Mouse (Mus musculus) limb, embryonic 11.5 days (tissue): Measurements from ENCODE around the gene Tdrd7. TPM values are rescaled to one million over a fixed set of nuclear protein-coding genes. Genes with fewer than 3 reads are reported as not detected.

Experiments
- ATAC-seq: fragments of 200-750 bp; cut with Nextera tagmentation; 2 replicates; pipeline ENCODE4 v1.8.0; 2017; ENCODE audit warnings: low read depth; ENCODE audit not compliant: insufficient number of reproducible peaks, low FRiP score, low TSS enrichment
- DNase-seq: peaks from one replicate; pipeline ENCODE4 v3.0.0-alpha.2; 2015; ENCODE audit warnings: low spot score
- H3K27ac ChIP-seq: fragments of 300-500 bp; sonication (generic); replicated peaks from 2 replicates; pipeline ENCODE4 v1.5.1; 2014; ENCODE audit warnings: low read depth, mild to moderate bottlenecking, low read length
- H3K27me3 ChIP-seq: fragments of 300-500 bp; sonication (generic); 2 replicates; pipeline ENCODE4 v1.6.1; 2014; ENCODE audit warnings: mild to moderate bottlenecking, low read length, mixed read lengths; ENCODE audit not compliant: control insufficient read depth, insufficient read depth
- H3K36me3 ChIP-seq: fragments of 300-500 bp; sonication (generic); 2 replicates; pipeline ENCODE4 v1.6.1; 2014; ENCODE audit warnings: mild to moderate bottlenecking, low read length, moderate library complexity, mixed read lengths; ENCODE audit not compliant: control insufficient read depth, insufficient read depth
- H3K4me1 ChIP-seq: fragments of 300-500 bp; sonication (generic); 2 replicates; pipeline ENCODE4 v1.6.1; 2014; ENCODE audit warnings: low read length, mixed read lengths; ENCODE audit not compliant: control insufficient read depth, insufficient read depth
- H3K4me2 ChIP-seq: fragments of 300-500 bp; sonication (generic); 2 replicates; pipeline ENCODE4 v1.6.1; 2014; ENCODE audit warnings: low read depth, mild to moderate bottlenecking, moderate library complexity; ENCODE audit not compliant: severe bottlenecking
- H3K4me3 ChIP-seq: fragments of 300-500 bp; sonication (generic); 2 replicates; pipeline ENCODE4 v1.5.1; 2014; ENCODE audit warnings: low read depth, low read length
- H3K9ac ChIP-seq: fragments of 300-500 bp; sonication (generic); 2 replicates; pipeline ENCODE4 v1.6.1; 2014; ENCODE audit warnings: mild to moderate bottlenecking, low read length
- H3K9me3 ChIP-seq: fragments of 300-500 bp; sonication (generic); 2 replicates; pipeline ENCODE4 v1.6.1; 2016; ENCODE audit warnings: low read length; ENCODE audit not compliant: control insufficient read depth
- WGBS: fragments of 180-500 bp; shearing (Covaris S2); extraction: QIAGEN DNeasy Blood & Tissue Kit; methylation state at CpG from one replicate; pipeline ENCODE4 v1.1.7; 2014; 5-methylcytosine and 5-hydroxymethylcytosine counted together
- polyA plus RNA-seq: library from polyadenylated mRNA; unstranded; fragments of >200 nt; fragmentation: Nextera tagmentation; extraction: Ambion mirVana; gene quantifications from 2 replicates; pipeline ENCODE4 v1.2.1, GENCODE M21; 2014

The Tdrd7 gene
- polyA plus RNA-seq, 1 experiment from 2014 or later, result 7.4 TPM

GRCm38 (mm10) chr4:45990427-45991135 lies 25.4 kb downstream of the Tdrd7 start:
- no peak overlapping the region for H3K4me2 ChIP-seq
- ATAC-seq (no peak), DNase-seq (no peak)
- no peaks in the 10 kb centered on the region for H3K4me1 ChIP-seq
- H3K27ac ChIP-seq, result no peak overlapping the region
- WGBS, result 65% methylated on average over 6 of the region's 6 CpGs
- H3K9ac ChIP-seq, result no peak overlapping the region
- H3K4me3 ChIP-seq, result no peak overlapping the region
- H3K36me3 ChIP-seq, result no peaks in the 10 kb centered on the region
- H3K27me3 ChIP-seq, result no peaks in the 10 kb centered on the region
- no peaks in the 10 kb centered on the region for H3K9me3 ChIP-seq

DNA sequence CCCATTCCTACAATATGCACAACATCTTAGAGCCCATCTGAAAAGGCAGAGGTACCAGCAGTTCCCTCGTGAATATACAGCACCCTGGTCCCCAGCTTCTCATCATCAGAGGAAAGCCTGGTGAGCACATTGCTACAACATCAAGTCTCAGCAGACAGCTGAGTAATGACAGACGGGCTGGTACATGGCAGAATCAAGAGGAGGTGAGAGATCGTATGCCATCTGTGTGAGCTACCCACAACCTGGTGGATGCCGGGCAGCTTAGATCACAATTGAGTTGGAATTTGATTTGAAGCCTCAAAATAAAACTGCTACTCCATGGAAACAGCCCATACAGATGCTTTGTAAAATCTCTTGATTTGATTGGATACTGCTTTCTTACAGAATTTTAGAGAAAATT lies 33.4 kb downstream of the Tdrd7 start:
- no peak overlapping the region for H3K4me2 ChIP-seq
- no peaks in the 10 kb centered on the region for H3K27me3 ChIP-seq
- no peak overlapping the region for H3K4me3 ChIP-seq
- no peaks in the 10 kb centered on the region for H3K36me3 ChIP-seq
- no peaks in the 10 kb centered on the region for H3K4me1 ChIP-seq
- DNase-seq (no peak), ATAC-seq (no peak)
- no peak overlapping the region for H3K27ac ChIP-seq
- WGBS, result 77% methylated on average over 4 of the region's 4 CpGs
- no peak overlapping the region for H3K9ac ChIP-seq
- H3K9me3 ChIP-seq, result no peaks in the 10 kb centered on the region

GRCm38 (mm10) chr4:46008142-46008793 lies 43.1 kb downstream of the Tdrd7 start:
- WGBS, result 85% methylated on average over 5 of the region's 5 CpGs
- Histone ChIP-seq H3K27ac (no peak overlapping the region), H3K4me2 (no peak overlapping the region), H3K4me1 (no peaks in the 10 kb centered on the region), H3K36me3 (no peaks in the 10 kb centered on the region; the same call in 1 of the 2 replicates), H3K9ac (no peak overlapping the region), H3K4me3 (no peak overlapping the region), H3K27me3 (no peaks in the 10 kb centered on the region), H3K9me3 (no peaks in the 10 kb centered on the region)
- ATAC-seq (no peak), DNase-seq (no peak)

- H3K36me3 ChIP-seq, result no peaks in the 10 kb centered on the region; the same call in 1 of the 2 replicates
- 84% methylated on average over 2 of the region's 2 CpGs for WGBS
- no peak overlapping the region for H3K4me3 ChIP-seq
- H3K27me3 ChIP-seq, result no peaks in the 10 kb centered on the region
- H3K27ac ChIP-seq, result no peak overlapping the region
- no peaks in the 10 kb centered on the region for H3K4me1 ChIP-seq
- DNase-seq (no peak), ATAC-seq (no peak)
- H3K9ac ChIP-seq, result no peak overlapping the region
- no peaks in the 10 kb centered on the region for H3K9me3 ChIP-seq
- H3K4me2 ChIP-seq, result no peak overlapping the region
These were observed 46.6 kb downstream of the Tdrd7 start for GRCm38 (mm10) chr4:46011698-46012097.

- no peaks in the 10 kb centered on the region for H3K36me3 ChIP-seq
- H3K4me1 ChIP-seq, result no peaks in the 10 kb centered on the region
- no peak overlapping the region for H3K4me3 ChIP-seq
- H3K9me3 ChIP-seq, result no peaks in the 10 kb centered on the region
- DNase-seq (no peak), ATAC-seq (no peak)
- H3K4me2 ChIP-seq, result no peak overlapping the region
- 93% methylated on average over 1 of the region's 1 CpGs for WGBS
- H3K27ac ChIP-seq, result no peak overlapping the region
- H3K9ac ChIP-seq, result no peak overlapping the region
- no peaks in the 10 kb centered on the region for H3K27me3 ChIP-seq
These were observed 50.5 kb downstream of the Tdrd7 start for GRCm38 (mm10) chr4:46015605-46016004.

- Histone ChIP-seq H3K27me3 (no peaks in the 10 kb centered on the region), H3K27ac (no peak overlapping the region), H3K9me3 (no peaks in the 10 kb centered on the region), H3K4me3 (no peak overlapping the region), H3K9ac (no peak overlapping the region), H3K36me3 (no peaks in the 10 kb centered on the region), H3K4me2 (no peak overlapping the region), H3K4me1 (peaks cover 3% of the 10 kb centered on the region; the same call in 1 of the 2 replicates)
- ATAC-seq (no peak), DNase-seq (no peak)
- 25% methylated on average over 3 of the region's 3 CpGs for WGBS
These were observed 57.9 kb downstream of the Tdrd7 start for GRCm38 (mm10) chr4:46023021-46023481.

GRCm38 (mm10) chr4:46025893-46026292 lies 60.8 kb downstream of the Tdrd7 start:
- Histone ChIP-seq H3K4me2 (no peak overlapping the region), H3K9me3 (no peaks in the 10 kb centered on the region), H3K4me1 (peaks cover 3% of the 10 kb centered on the region; the same call in 1 of the 2 replicates), H3K4me3 (no peak overlapping the region), H3K27me3 (no peaks in the 10 kb centered on the region), H3K36me3 (no peaks in the 10 kb centered on the region), H3K9ac (no peak overlapping the region), H3K27ac (no peak overlapping the region)
- 43% methylated on average over 7 of the region's 7 CpGs for WGBS
- ATAC-seq (no peak), DNase-seq (peak; percentile 55)

DNA sequence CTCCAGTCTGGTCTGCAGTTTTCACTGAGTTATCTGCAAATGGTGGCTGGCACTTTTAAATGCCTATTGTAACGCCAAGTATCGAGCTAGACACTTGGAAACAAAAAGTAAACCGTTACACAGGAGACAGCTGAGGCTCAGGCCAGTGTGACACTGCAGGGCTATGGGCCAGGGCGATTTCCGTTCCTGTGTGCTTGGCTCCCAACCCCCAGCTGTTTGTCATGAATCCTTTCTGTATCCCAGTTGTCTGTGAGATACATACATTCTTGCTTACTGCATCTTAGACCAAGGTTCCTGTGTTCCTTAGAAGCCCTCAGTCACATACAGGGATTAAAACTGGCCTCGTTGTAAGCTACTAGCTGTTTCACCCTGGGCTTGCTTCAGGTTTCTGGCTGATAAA lies 63.1 kb downstream of the Tdrd7 start:
- Histone ChIP-seq H3K27ac (no peak overlapping the region), H3K4me2 (no peak overlapping the region), H3K36me3 (no peaks in the 10 kb centered on the region), H3K9me3 (no peaks in the 10 kb centered on the region), H3K4me3 (no peak overlapping the region), H3K9ac (no peak overlapping the region), H3K27me3 (no peaks in the 10 kb centered on the region), H3K4me1 (peaks cover 1% of the 10 kb centered on the region; the same call in 1 of the 2 replicates)
- WGBS, result 80% methylated on average over 6 of the region's 6 CpGs
- DNase-seq (no peak), ATAC-seq (no peak)
